Mouse (Mus musculus) left cerebral cortex, postnatal 4 days (tissue): ENCODE measurements around the gene Srgap3. TPM values are rescaled to one million over a fixed set of nuclear protein-coding genes. Genes with fewer than 3 reads are reported as not detected.

Experiments used
- DNase-seq: peaks from one replicate; pipeline ENCODE4 v3.0.0-alpha.2; 2022
- intact Hi-C: fragments of 180-260 bp; cut with DNase I; formaldehyde crosslinking; loops from one replicate; pipeline ENCODE4 v1.15.1; 2025
- total RNA-seq, 2 experiments: library from RNA; stranded (reverse); gene quantifications; 2 replicates each; pipeline ENCODE4 v1.2.3; 2021

Srgap3 gene
- total RNA-seq, result 100 to 1,000 TPM; 276 to 282 TPM

GRCm38 (mm10) chr6:112946895-112947436 lies at the start of gene Srgap3:
Srgap3 (minus strand) TSS chr6:112947266.
- peak; percentile 86 for DNase-seq
- intact Hi-C loops, result loop anchor here (5.0 to 10.0 kb wide), 2 partner anchors 192 to 245 kb away; no protein-coding TSS in a partner anchor

GRCm38 (mm10) chr6:112995708-112996107 lies 48.6 kb upstream of the Srgap3 start:
- DNase-seq, result no peak
- intact Hi-C loops, result no loop called here

GRCm38 (mm10) chr6:112990119-112990518 lies 43.1 kb upstream of the Srgap3 start:
- intact Hi-C loops, result no loop called here
- DNase-seq, result no peak

- intact Hi-C loops, result no loop called here
- DNase-seq, result no peak
These were observed 38.6 kb upstream of the Srgap3 start for GRCm38 (mm10) chr6:112985362-112986314.

GRCm38 (mm10) chr6:112982241-112982640 lies 35.2 kb upstream of the Srgap3 start:
- intact Hi-C loops, result no loop called here
- DNase-seq, result no peak

- no peak for DNase-seq
- intact Hi-C loops, result no loop called here
These were observed 31.9 kb upstream of the Srgap3 start for GRCm38 (mm10) chr6:112978947-112979346.

- intact Hi-C loops, result no loop called here
- DNase-seq, result no peak
These were observed 30.2 kb upstream of the Srgap3 start for GRCm38 (mm10) chr6:112977246-112977645.

- intact Hi-C loops, result no loop called here
- DNase-seq, result no peak
These were observed 29.5 kb upstream of the Srgap3 start for GRCm38 (mm10) chr6:112976541-112976940.

- intact Hi-C loops, result no loop called here
- DNase-seq, result no peak
These were observed 29.1 kb upstream of the Srgap3 start for GRCm38 (mm10) chr6:112976136-112976535.

GRCm38 (mm10) chr6:112973786-112974720 lies 27.0 kb upstream of the Srgap3 start:
- DNase-seq, result no peak
- intact Hi-C loops, result no loop called here

- intact Hi-C loops, result no loop called here
- DNase-seq, result peak; percentile 51
These were observed 26.0 kb upstream of the Srgap3 start for GRCm38 (mm10) chr6:112972858-112973631.

- no peak for DNase-seq
- intact Hi-C loops, result no loop called here
These were observed 25.1 kb upstream of the Srgap3 start for GRCm38 (mm10) chr6:112972127-112972526.

GRCm38 (mm10) chr6:112971116-112971768 lies 24.2 kb upstream of the Srgap3 start:
- intact Hi-C loops, result no loop called here
- no peak for DNase-seq

GRCm38 (mm10) chr6:112967359-112967758 lies 20.3 kb upstream of the Srgap3 start:
- intact Hi-C loops, result no loop called here
- no peak for DNase-seq

GRCm38 (mm10) chr6:112958360-112958759 lies 11.3 kb upstream of the Srgap3 start:
- intact Hi-C loops, result no loop called here
- DNase-seq, result no peak

GRCm38 (mm10) chr6:112957583-112958280 lies 10.7 kb upstream of the Srgap3 start:
- intact Hi-C loops, result no loop called here
- no peak for DNase-seq

- no peak for DNase-seq
- intact Hi-C loops, result no loop called here
These were observed 8.7 kb upstream of the Srgap3 start for GRCm38 (mm10) chr6:112955773-112956172.

- DNase-seq, result no peak
- intact Hi-C loops, result no loop called here
These were observed 6.8 kb upstream of the Srgap3 start for GRCm38 (mm10) chr6:112953905-112954304.

GRCm38 (mm10) chr6:112951254-112951653 lies 4.2 kb upstream of the Srgap3 start:
- DNase-seq, result peak; percentile 50
- intact Hi-C loops, result no loop called here
